Mouse (Mus musculus) liver, postnatal 0 days (tissue): ENCODE measurements around the gene Eif4a3. TPM values are rescaled to one million over a fixed set of nuclear protein-coding genes. Genes with fewer than 3 reads are reported as not detected.

Source experiments
- ATAC-seq: fragments of 200-750 bp; cut with Nextera tagmentation; 2 replicates; pipeline ENCODE4 v1.8.0; 2017; ENCODE audit warnings: mild to moderate bottlenecking, moderate library complexity
- DNase-seq: peaks from one replicate; pipeline ENCODE4 v3.0.0-alpha.2; 2016
- H3K27ac ChIP-seq: fragments of 300-500 bp; sonication (generic); 2 replicates; pipeline ENCODE4 v1.5.1; 2014; ENCODE audit warnings: antibody characterized with exemption, moderate library complexity, mild to moderate bottlenecking, low read depth
- H3K27me3 ChIP-seq: fragments of 300-500 bp; sonication (generic); 2 replicates; pipeline ENCODE4 v1.6.1; 2014; ENCODE audit warnings: low read length, control low read depth, mixed read lengths; ENCODE audit not compliant: insufficient read depth
- H3K36me3 ChIP-seq: fragments of 300-500 bp; sonication (generic); replicated peaks from 2 replicates; pipeline ENCODE4 v1.6.1; 2014; ENCODE audit warnings: mild to moderate bottlenecking, control low read depth, low read length, moderate library complexity, mixed read lengths; ENCODE audit not compliant: insufficient read depth
- H3K4me1 ChIP-seq: fragments of 300-500 bp; sonication (generic); 2 replicates; pipeline ENCODE4 v1.6.1; 2014; ENCODE audit warnings: antibody characterized with exemption, mild to moderate bottlenecking, control low read depth; ENCODE audit not compliant: insufficient read depth
- H3K4me2 ChIP-seq: fragments of 300-500 bp; sonication (generic); 2 replicates; pipeline ENCODE4 v1.6.1; 2014; ENCODE audit warnings: low read depth, mild to moderate bottlenecking, low read length, moderate library complexity, mixed read lengths
- H3K4me3 ChIP-seq: fragments of 300-500 bp; sonication (generic); 2 replicates; pipeline ENCODE4 v1.5.1; 2014; ENCODE audit warnings: low read depth, low read length
- H3K9ac ChIP-seq: fragments of 300-500 bp; sonication (generic); replicated peaks from 2 replicates; pipeline ENCODE4 v1.6.1; 2014; ENCODE audit warnings: mild to moderate bottlenecking, moderate library complexity
- H3K9me3 ChIP-seq: fragments of 300-500 bp; sonication (generic); 2 replicates; pipeline ENCODE4 v1.6.1; 2016; ENCODE audit warnings: mild to moderate bottlenecking, control low read depth, low read length, mixed read lengths
- CTCF ChIP-seq: sonication (generic); IDR thresholded peaks from 2 replicates; pipeline ENCODE4 v1.5.1; 2016; ENCODE audit warnings: antibody characterized with exemption, low read depth
- EP300 ChIP-seq: IDR thresholded peaks from 2 replicates; pipeline ENCODE4 v1.6.1; 2016; ENCODE audit warnings: antibody characterized with exemption, low read depth, mild to moderate bottlenecking
- WGBS: fragments of 180-500 bp; shearing (Covaris S2); extraction: QIAGEN DNeasy Blood & Tissue Kit; methylation state at CpG from one replicate; pipeline ENCODE4 v1.1.7; 2014; ENCODE audit not compliant: insufficient replicate concordance; 5-methylcytosine and 5-hydroxymethylcytosine counted together
- polyA plus RNA-seq: library from polyadenylated mRNA; unstranded; fragments of >200 nt; fragmentation: Nextera tagmentation; extraction: Ambion mirVana; gene quantifications from 2 replicates; pipeline ENCODE4 v1.2.1, GENCODE M21; 2015

Eif4a3 gene
- polyA plus RNA-seq, 1 experiment from 2014 or later = 125 TPM

DNA sequence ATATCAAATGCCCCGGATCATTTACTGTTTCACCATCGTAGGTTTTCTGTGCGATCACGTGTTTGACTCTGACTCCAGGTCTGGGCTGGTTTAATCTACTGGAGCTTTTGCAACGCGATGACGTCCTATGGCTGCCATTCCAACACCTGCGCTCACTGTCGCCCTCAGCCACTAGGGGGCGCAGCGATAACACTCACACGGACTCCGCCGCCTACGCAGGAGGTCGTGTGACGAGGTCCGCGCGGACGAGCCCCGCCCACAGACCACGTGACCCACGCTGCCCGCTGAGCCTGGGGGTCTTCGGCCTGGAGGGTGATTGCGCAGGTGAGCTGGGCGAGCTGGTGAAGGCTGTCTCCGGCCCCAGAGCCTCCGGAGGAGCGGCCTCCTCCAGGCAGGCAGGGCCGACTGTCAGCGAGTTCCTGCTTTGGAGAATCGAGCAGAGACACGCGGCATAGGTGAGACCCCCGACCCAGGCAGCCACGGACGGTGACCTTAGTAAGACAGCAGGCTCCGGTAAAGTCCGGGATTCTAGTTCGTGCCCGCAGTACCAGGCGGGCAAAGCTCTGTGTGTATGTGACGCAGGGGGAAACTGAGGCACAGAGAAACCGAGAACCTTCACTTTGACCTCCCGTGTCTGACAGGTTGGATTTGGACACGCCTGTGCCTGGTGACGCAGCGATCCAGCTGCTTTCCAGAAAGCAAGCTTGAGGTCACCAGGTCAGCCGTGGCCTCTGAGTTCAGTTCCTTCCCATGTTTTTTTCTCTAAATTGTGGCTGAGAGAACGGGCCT, 31.9 kb downstream of the Eif4a3 start, which contains the start of gene Gaa:
Gene Gaa (plus strand): TSS at position 120 of the 789 bp plus-strand sequence.
- H3K9ac ChIP-seq = peak within 1 kb of the TSS; percentile 67
- no peaks in the 10 kb centered on the region for H3K27me3 ChIP-seq
- peak within 1 kb of the TSS; percentile 82 for H3K27ac ChIP-seq
- no peaks in the 10 kb centered on the region for H3K9me3 ChIP-seq
- WGBS = 2% methylated on average over 46 of the region's 52 CpGs
- peak; percentile 93 for ATAC-seq
- H3K4me2 ChIP-seq = peak within 1 kb of the TSS; percentile 92
- H3K4me1 ChIP-seq = peaks cover 8% of the 10 kb centered on the region; the same call in 1 of the 2 replicates
- TF ChIP-seq EP300 (no peak), CTCF (peak; percentile 100)
- H3K36me3 ChIP-seq = no peaks in the 10 kb centered on the region; the same call in 1 of the 2 replicates
- DNase-seq = peak; percentile 97
- H3K4me3 ChIP-seq = peak within 1 kb of the TSS; percentile 65

DNA sequence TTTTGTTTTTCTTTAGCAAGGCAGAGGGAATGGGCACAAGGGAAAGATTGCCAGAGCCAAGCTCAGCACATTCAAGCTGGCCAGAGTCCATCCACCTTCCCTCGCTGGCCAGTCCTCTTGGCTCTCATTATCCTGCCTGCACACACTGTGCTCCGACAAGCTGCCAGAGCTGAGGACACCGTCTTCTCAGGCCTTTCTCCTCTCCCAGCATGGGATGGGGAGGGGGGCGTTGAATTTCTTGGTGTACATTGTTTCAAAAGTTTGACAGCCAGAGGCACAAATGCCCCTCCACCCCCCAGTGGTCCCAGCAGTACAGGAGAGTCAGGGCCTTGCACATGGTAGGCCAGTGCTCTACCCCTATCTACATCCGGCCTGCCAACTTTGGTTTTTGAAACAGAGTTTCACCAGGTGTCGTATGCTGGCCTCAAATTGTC, 32.6 kb downstream of the Eif4a3 start:
- Histone ChIP-seq H3K4me3 (no peak overlapping the region), H3K4me2 (peak overlapping the region; percentile 92), H3K27me3 (no peaks in the 10 kb centered on the region), H3K9ac (no peak overlapping the region), H3K36me3 (no peaks in the 10 kb centered on the region; the same call in 1 of the 2 replicates), H3K4me1 (peaks cover 8% of the 10 kb centered on the region; the same call in 1 of the 2 replicates), H3K27ac (no peak overlapping the region), H3K9me3 (no peaks in the 10 kb centered on the region)
- ATAC-seq = peak; percentile 4; the same call in 1 of the 2 replicates
- WGBS = 48% methylated on average over 6 of the region's 6 CpGs
- TF ChIP-seq CTCF (no peak), EP300 (no peak)
- no peak for DNase-seq

DNA sequence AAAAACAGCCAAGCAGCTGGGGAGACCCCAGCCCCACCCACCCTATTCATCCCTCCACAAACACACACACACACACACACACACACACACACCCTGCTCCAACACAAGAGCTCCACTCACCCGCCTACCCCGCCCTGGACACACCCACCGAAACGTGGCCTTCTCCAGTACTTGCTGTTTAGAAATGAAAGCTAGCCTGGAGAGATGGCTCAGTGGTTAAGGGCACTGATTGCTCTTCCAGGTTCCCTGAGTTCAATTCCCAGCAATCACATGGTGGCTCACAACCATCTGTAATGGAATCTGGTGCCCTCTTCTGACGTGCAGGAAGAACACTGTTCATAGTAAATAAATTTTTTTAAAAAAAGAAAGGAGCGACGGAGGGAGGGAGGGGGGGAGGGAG, 34.1 kb downstream of the Eif4a3 start:
- H3K4me1 ChIP-seq = peaks cover 8% of the 10 kb centered on the region; the same call in 1 of the 2 replicates
- ATAC-seq = no peak
- H3K4me2 ChIP-seq = no peak overlapping the region
- no peaks in the 10 kb centered on the region for H3K27me3 ChIP-seq
- H3K27ac ChIP-seq = no peak overlapping the region
- H3K4me3 ChIP-seq = no peak overlapping the region
- 64% methylated on average over 7 of the region's 7 CpGs for WGBS
- TF ChIP-seq CTCF (no peak), EP300 (no peak)
- H3K9ac ChIP-seq = no peak overlapping the region
- DNase-seq = no peak
- H3K36me3 ChIP-seq = no peaks in the 10 kb centered on the region; the same call in 1 of the 2 replicates
- no peaks in the 10 kb centered on the region for H3K9me3 ChIP-seq

DNA sequence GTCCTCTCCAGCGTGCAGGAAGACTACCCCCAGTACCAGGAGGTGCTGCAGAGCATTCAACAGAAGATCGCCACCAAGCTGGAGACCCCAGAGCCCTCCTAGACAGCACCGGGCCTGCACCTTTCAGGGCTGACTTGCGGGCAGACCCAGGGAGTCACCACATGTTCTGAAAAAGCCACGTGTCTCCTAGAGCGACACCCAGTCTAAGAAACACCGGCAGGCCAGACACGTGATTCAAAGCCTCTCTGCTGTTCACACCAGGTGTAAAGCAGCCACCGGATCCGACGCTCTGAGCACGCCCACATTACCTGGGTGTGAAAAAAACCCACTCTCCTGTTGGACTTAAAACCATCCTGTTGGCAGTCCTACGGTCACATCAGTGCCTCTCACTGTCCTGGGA, 35.5 kb downstream of the Eif4a3 start:
- no peak for DNase-seq
- H3K9me3 ChIP-seq = no peaks in the 10 kb centered on the region
- H3K27me3 ChIP-seq = no peaks in the 10 kb centered on the region
- TF ChIP-seq EP300 = no peak
- TF ChIP-seq CTCF = no peak
- no peaks in the 10 kb centered on the region for H3K36me3 ChIP-seq
- peaks cover 8% of the 10 kb centered on the region; the same call in 1 of the 2 replicates for H3K4me1 ChIP-seq
- no peak for ATAC-seq
- H3K4me2 ChIP-seq = no peak overlapping the region
- WGBS = 83% methylated on average over 13 of the region's 13 CpGs
- no peak overlapping the region for H3K27ac ChIP-seq
- H3K4me3 ChIP-seq = no peak overlapping the region
- H3K9ac ChIP-seq = no peak overlapping the region

DNA sequence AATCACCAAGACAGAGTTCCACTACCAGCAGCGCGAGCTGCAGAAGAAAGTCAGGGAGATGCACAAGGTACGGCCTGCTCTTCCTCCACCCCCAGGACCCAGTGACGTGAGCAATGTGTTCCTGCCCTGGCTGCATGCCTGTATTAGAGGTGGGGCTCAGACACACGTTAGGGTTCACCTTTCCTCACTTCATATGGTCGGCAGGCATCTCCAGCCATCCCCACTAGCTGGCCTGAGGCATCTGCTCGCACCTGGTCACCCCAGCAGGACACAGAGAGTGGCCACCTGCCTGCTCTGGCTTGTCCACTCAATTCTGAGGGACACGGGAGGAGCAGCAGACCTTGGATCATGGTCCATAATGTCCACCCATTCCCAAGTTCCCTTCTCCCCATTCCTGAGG, 39.9 kb downstream of the Eif4a3 start:
- no peak overlapping the region for H3K27ac ChIP-seq
- no peak for TF ChIP-seq CTCF
- TF ChIP-seq EP300 = no peak

DNA sequence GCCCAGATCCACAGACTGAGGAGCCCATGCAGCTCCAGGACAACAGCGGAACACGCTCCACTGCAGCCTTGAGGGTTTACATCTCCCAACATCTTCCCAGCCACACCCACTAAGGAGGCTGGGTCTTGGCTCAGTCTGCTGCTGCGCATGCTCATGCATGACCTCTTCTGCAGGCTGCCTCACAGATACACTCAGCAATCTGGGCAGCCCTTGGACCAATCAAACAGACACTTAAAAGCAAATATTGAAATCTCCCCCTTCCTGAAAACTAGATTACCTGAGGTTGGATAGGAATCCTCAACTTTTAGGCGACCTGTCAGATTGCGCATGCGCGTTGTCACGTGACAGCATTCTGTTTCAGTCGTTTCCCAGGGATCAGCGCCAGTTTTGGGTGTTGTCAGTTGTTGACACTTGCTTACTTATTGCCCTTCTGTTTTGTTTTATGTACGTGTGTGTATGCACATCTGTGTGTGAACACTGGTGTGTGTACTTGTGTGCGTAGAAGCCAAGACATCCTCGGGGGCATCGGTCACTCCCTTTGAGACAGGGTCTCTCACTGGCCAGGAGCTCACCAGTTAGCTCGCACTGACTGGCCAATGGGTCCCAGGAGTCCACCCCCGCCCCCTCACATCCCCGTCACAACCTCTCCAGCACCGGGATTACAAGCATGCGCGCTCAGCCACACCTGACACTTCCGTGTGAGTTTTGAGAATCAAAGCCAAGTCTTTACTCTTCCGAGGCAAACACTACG, 41.1 kb downstream of the Eif4a3 start:
- peak; percentile 60 for DNase-seq
- peak overlapping the region; percentile 56 for H3K4me2 ChIP-seq
- WGBS = 67% methylated on average over 23 of the region's 23 CpGs

More for the DNA sequence above, 39.9 kb downstream of the Eif4a3 start:
- Histone ChIP-seq H3K27me3 (no peaks in the 10 kb centered on the region), H3K4me3 (no peak overlapping the region), H3K4me2 (no peak overlapping the region), H3K9me3 (no peaks in the 10 kb centered on the region), H3K9ac (no peak overlapping the region), H3K36me3 (no peaks in the 10 kb centered on the region), H3K4me1 (peaks cover 2% of the 10 kb centered on the region; the same call in 1 of the 2 replicates)
- no peak for DNase-seq
- WGBS = 90% methylated on average over 8 of the region's 8 CpGs
- ATAC-seq = no peak

More for the DNA sequence above, 41.1 kb downstream of the Eif4a3 start:
- peak; percentile 82 for ATAC-seq
- TF ChIP-seq CTCF (no peak), EP300 (no peak)
- H3K9ac ChIP-seq = no peak overlapping the region
- H3K4me1 ChIP-seq = peaks cover 2% of the 10 kb centered on the region; the same call in 1 of the 2 replicates
- peak overlapping the region; percentile 45; the same call in 1 of the 2 replicates for H3K27ac ChIP-seq
- peak overlapping the region; percentile 19; the same call in 1 of the 2 replicates for H3K4me3 ChIP-seq
- no peaks in the 10 kb centered on the region for H3K36me3 ChIP-seq
- no peaks in the 10 kb centered on the region for H3K9me3 ChIP-seq
- no peaks in the 10 kb centered on the region for H3K27me3 ChIP-seq
